Mouse (Mus musculus) CD8-positive naive resting alpha-beta T cell, adult 57 days (primary cell): Measurements from ENCODE around the gene Hook1. TPM values are rescaled to one million over a fixed set of nuclear protein-coding genes. Genes with fewer than 3 reads are reported as not detected.

Experiments used
- total RNA-seq: library from RNA; stranded (reverse); gene quantifications from one replicate; pipeline ENCODE4 v1.2.4, GENCODE M21; 2023

The Hook1 gene
- 26.8 TPM for total RNA-seq

DNA sequence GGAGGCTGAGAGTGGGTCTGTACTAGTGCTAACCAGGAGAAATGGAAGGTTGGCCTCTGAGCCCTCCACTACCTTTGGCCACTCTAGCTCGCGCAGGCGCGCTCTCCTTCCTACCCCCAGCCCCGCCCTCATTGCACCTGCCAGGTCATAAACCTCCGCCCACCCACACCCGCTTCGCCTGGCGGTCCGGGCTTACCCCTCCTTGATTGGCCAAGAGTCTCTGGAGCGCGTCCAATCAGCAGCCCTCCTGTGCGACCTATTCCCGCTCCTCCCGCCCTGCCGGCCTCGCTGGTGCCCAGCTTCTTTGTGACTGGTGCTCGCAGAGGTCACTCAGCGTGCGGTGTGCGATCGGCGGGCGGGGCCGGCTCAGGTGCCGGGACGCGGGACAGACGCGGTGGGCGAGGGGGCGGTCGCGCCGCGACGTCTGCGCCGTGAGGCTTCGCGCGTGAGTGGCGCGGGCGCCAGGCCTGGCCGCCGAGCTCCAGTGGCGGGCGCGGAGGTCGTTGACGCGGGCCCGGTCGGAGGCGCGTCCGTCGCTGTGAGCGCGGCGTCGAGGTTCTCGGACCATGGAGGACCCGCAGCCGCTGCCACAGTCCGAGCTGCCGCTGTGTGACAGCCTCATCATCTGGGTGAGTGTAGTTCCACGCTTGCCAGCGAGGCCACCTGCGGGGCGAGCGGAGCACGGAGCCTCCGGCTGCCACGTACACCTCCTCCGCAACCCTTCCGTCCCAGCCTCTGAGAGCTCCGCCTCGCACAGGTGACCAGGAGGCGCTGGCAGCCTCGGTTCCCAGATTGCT is at the start of gene Hook1:
TSS of gene Hook1 (plus strand) at position 313 of the 797 bp plus-strand sequence.

Other genes starting within 250 kb of the Hook1 start
- gene Cyp2j13, start 110.3 kb downstream of the Hook1 start, total RNA-seq, result not detected
- not detected for gene Cyp2j12, start 173.9 kb downstream of the Hook1 start, total RNA-seq